Mouse (Mus musculus) erythroblast, embryonic 14.5 days (primary cell): ENCODE results near the gene Csrp3.

Experiments used
- GATA1 ChIP-seq: IDR thresholded peaks from 2 replicates; pipeline ENCODE4 v1.6.1; 2012; ENCODE audit warnings: low read length, inconsistent platforms, mixed read lengths
- TAL1 ChIP-seq: IDR thresholded peaks from 3 replicates; pipeline ENCODE4 v1.6.1; 2012; ENCODE audit warnings: low read length, inconsistent platforms, mixed read lengths

GRCm38 (mm10) chr7:48843541-48843940 is 4.3 kb downstream of the Csrp3 start:
- TF ChIP-seq GATA1, result no peak
- no peak for TF ChIP-seq TAL1
